Mouse (Mus musculus) hindbrain, embryonic 12.5 days (tissue): Measurements from ENCODE around the gene Arsb. TPM values are rescaled to one million over a fixed set of nuclear protein-coding genes. Genes with fewer than 3 reads are reported as not detected.

Source experiments
- ATAC-seq: fragments of 200-750 bp; cut with Nextera tagmentation; 2 replicates; pipeline ENCODE4 v1.8.0; 2017; ENCODE audit warnings: moderate TSS enrichment; ENCODE audit not compliant: low FRiP score
- H3K27ac ChIP-seq: fragments of 300-500 bp; sonication (generic); 2 replicates; pipeline ENCODE4 v1.5.1; 2016; ENCODE audit warnings: mild to moderate bottlenecking
- H3K27me3 ChIP-seq: fragments of 300-500 bp; sonication (generic); 2 replicates; pipeline ENCODE4 v1.6.1; 2016; ENCODE audit warnings: mild to moderate bottlenecking
- H3K36me3 ChIP-seq: fragments of 300-500 bp; sonication (generic); 2 replicates; pipeline ENCODE4 v1.6.1; 2016; ENCODE audit warnings: mild to moderate bottlenecking
- H3K4me1 ChIP-seq: fragments of 300-500 bp; sonication (generic); 2 replicates; pipeline ENCODE4 v1.6.1; 2016
- H3K4me2 ChIP-seq: fragments of 300-500 bp; sonication (generic); replicated peaks from 2 replicates; pipeline ENCODE4 v1.6.1; 2016; ENCODE audit warnings: mild to moderate bottlenecking
- H3K4me3 ChIP-seq: fragments of 300-500 bp; sonication (generic); 2 replicates; pipeline ENCODE4 v1.5.1; 2016; ENCODE audit warnings: mild to moderate bottlenecking
- H3K9ac ChIP-seq: fragments of 300-500 bp; sonication (generic); 2 replicates; pipeline ENCODE4 v1.6.1; 2016; ENCODE audit warnings: mild to moderate bottlenecking, moderate library complexity
- H3K9me3 ChIP-seq: fragments of 300-500 bp; sonication (generic); replicated peaks from 2 replicates; pipeline ENCODE4 v1.6.1; 2016; ENCODE audit warnings: mild to moderate bottlenecking
- WGBS: fragments of 180-500 bp; shearing (Covaris S2); methylation state at CpG from one replicate; pipeline ENCODE4 v1.1.7; 2016; 5-methylcytosine and 5-hydroxymethylcytosine counted together
- polyA plus RNA-seq: library from polyadenylated mRNA; unstranded; fragments of >200 nt; fragmentation: Nextera tagmentation; extraction: Ambion mirVana; gene quantifications from 2 replicates; pipeline ENCODE4 v1.2.1, GENCODE M21; 2016

Gene Arsb
- polyA plus RNA-seq = 8.8 and 9.5 TPM in 2 replicates

- H3K9ac ChIP-seq = peak within 1 kb of the TSS; percentile 88
- H3K4me3 ChIP-seq = peak within 1 kb of the TSS; percentile 64
- H3K36me3 ChIP-seq = no peaks in the 10 kb centered on the region
- peak within 1 kb of the TSS; percentile 91 for H3K4me2 ChIP-seq
- peaks cover 3% of the 10 kb centered on the region; the same call in 1 of the 2 replicates for H3K27me3 ChIP-seq
- WGBS = under 1% methylated on average over 66 of the region's 66 CpGs
- peak; percentile 94 for ATAC-seq
- peak within 1 kb of the TSS; percentile 90 for H3K27ac ChIP-seq
- H3K9me3 ChIP-seq = no peaks in the 10 kb centered on the region
- peaks cover 10% of the 10 kb centered on the region; the same call in 1 of the 2 replicates for H3K4me1 ChIP-seq
These were observed at the start of gene Arsb for GRCm38 (mm10) chr13:93771588-93772278. TSS of gene Arsb (plus strand) at chr13:93771630.

DNA sequence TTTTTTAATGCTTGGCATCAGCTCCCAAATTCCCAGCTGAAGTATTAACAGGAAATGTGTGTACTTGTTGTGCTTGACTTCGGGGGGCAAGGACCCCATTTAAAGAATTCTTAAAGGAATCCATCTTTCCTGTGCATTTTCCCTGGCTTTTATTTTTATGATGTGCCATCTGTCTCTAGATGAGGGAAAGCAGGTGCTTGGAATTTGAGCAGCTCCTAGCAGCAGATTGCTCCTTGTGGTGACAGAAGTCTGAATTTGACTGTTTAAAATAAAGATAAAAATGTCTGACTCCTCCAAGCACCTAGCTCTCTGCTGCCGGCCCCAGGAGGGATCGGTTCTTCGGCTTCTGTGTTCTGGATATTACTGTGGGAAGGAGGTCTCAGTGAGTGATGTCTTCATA lies 49.5 kb upstream of the Arsb start:
- H3K4me3 ChIP-seq = no peak overlapping the region
- no peaks in the 10 kb centered on the region for H3K9me3 ChIP-seq
- H3K4me1 ChIP-seq = no peaks in the 10 kb centered on the region
- no peaks in the 10 kb centered on the region for H3K36me3 ChIP-seq
- H3K27me3 ChIP-seq = no peaks in the 10 kb centered on the region
- no peak for ATAC-seq
- H3K4me2 ChIP-seq = no peak overlapping the region
- H3K27ac ChIP-seq = no peak overlapping the region
- no peak overlapping the region for H3K9ac ChIP-seq
- WGBS = 91% methylated on average over 4 of the region's 4 CpGs

GRCm38 (mm10) chr13:93723455-93723854 lies 48.0 kb upstream of the Arsb start:
- 90% methylated on average over 3 of the region's 3 CpGs for WGBS
- no peak for ATAC-seq
- Histone ChIP-seq H3K9me3 (no peaks in the 10 kb centered on the region), H3K27ac (no peak overlapping the region), H3K4me3 (no peak overlapping the region), H3K4me2 (no peak overlapping the region), H3K9ac (no peak overlapping the region), H3K4me1 (no peaks in the 10 kb centered on the region), H3K36me3 (no peaks in the 10 kb centered on the region), H3K27me3 (no peaks in the 10 kb centered on the region)

DNA sequence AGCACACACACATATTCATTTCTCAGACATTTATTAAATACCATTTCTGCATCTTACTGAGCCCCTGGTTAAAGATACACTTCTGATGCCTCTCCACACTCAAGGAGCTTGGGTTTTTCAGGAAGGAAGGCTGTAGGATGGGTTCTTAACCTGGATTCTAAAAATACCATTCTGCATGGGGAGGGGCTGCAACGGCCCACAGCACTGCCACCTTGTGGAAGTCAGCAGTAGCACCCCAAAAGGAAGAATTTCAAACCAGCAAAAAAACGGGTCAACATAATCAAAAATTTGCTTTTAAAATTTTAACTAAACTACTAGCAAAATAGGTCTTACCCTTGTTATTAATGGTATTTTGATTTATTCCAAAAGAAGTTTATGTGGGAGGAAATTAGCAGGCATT lies 47.2 kb upstream of the Arsb start:
- no peaks in the 10 kb centered on the region for H3K27me3 ChIP-seq
- no peak overlapping the region for H3K4me3 ChIP-seq
- H3K36me3 ChIP-seq = no peaks in the 10 kb centered on the region
- no peaks in the 10 kb centered on the region for H3K9me3 ChIP-seq
- 41% methylated on average over 2 of the region's 2 CpGs for WGBS
- no peak overlapping the region for H3K27ac ChIP-seq
- no peak overlapping the region for H3K4me2 ChIP-seq
- H3K4me1 ChIP-seq = no peaks in the 10 kb centered on the region
- no peak for ATAC-seq
- no peak overlapping the region for H3K9ac ChIP-seq

DNA sequence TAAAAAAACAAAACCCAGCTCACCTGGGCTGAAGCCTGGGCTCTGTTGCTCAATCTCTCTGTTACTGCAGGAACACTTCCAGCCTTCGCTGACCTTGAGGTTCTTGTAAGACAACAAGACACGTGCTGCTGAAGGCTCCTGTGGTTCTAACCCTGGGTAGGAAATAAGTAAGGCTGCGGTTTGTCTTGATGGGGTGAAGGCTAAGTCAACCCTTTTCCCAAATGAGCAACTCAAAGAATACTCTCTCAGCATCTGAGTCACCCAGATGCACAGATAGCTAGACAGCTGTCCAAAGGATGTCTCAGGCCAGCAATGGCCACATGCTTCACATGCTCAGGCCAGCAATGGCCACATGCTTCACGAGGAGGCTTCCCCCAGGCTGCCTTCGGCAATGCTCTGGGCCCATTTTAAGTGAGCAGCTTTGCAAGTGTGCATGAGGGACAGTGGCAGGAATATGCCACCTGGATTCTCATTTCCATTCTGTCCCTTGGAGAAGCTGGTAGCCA lies 36.2 kb upstream of the Arsb start:
- no peaks in the 10 kb centered on the region for H3K36me3 ChIP-seq
- H3K27me3 ChIP-seq = no peaks in the 10 kb centered on the region
- no peak overlapping the region for H3K4me2 ChIP-seq
- no peak overlapping the region for H3K4me3 ChIP-seq
- H3K9me3 ChIP-seq = no peaks in the 10 kb centered on the region
- H3K27ac ChIP-seq = no peak overlapping the region
- 86% methylated on average over 5 of the region's 5 CpGs for WGBS
- ATAC-seq = no peak
- no peaks in the 10 kb centered on the region for H3K4me1 ChIP-seq
- H3K9ac ChIP-seq = no peak overlapping the region

GRCm38 (mm10) chr13:93744118-93744517 lies 27.3 kb upstream of the Arsb start:
- ATAC-seq = peak; percentile 73; the same call in 1 of the 2 replicates
- no peaks in the 10 kb centered on the region for H3K36me3 ChIP-seq

GRCm38 (mm10) chr13:93752597-93753400 lies 18.6 kb upstream of the Arsb start:
- 42% methylated on average over 14 of the region's 14 CpGs for WGBS
- H3K27ac ChIP-seq = peak overlapping the region; percentile 72
- no peaks in the 10 kb centered on the region for H3K9me3 ChIP-seq
- no peak overlapping the region for H3K4me3 ChIP-seq
- H3K36me3 ChIP-seq = no peaks in the 10 kb centered on the region
- H3K4me1 ChIP-seq = peaks cover 8% of the 10 kb centered on the region; the same call in 1 of the 2 replicates
- peak; percentile 88 for ATAC-seq
- H3K27me3 ChIP-seq = no peaks in the 10 kb centered on the region
- H3K9ac ChIP-seq = peak overlapping the region; percentile 13; the same call in 1 of the 2 replicates
- H3K4me2 ChIP-seq = peak overlapping the region; percentile 31

More at GRCm38 (mm10) chr13:93744118-93744517, 27.3 kb upstream of the Arsb start:
- Histone ChIP-seq H3K27ac (no peak overlapping the region), H3K4me1 (no peaks in the 10 kb centered on the region), H3K4me2 (no peak overlapping the region), H3K4me3 (no peak overlapping the region), H3K9ac (no peak overlapping the region), H3K9me3 (no peaks in the 10 kb centered on the region), H3K27me3 (no peaks in the 10 kb centered on the region)
- 37% methylated on average over 8 of the region's 8 CpGs for WGBS

- no peak for ATAC-seq
- WGBS = 89% methylated on average over 4 of the region's 4 CpGs
- Histone ChIP-seq H3K4me1 (peaks cover 10% of the 10 kb centered on the region; the same call in 1 of the 2 replicates), H3K36me3 (no peaks in the 10 kb centered on the region), H3K4me2 (no peak overlapping the region), H3K9me3 (no peaks in the 10 kb centered on the region), H3K4me3 (no peak overlapping the region), H3K9ac (no peak overlapping the region), H3K27me3 (no peaks in the 10 kb centered on the region), H3K27ac (no peak overlapping the region)
These were observed 16.3 kb upstream of the Arsb start for GRCm38 (mm10) chr13:93755084-93755483.

- peaks cover 10% of the 10 kb centered on the region; the same call in 1 of the 2 replicates for H3K4me1 ChIP-seq
- H3K4me2 ChIP-seq = no peak overlapping the region
- H3K9me3 ChIP-seq = no peaks in the 10 kb centered on the region
- H3K4me3 ChIP-seq = no peak overlapping the region
- no peaks in the 10 kb centered on the region for H3K27me3 ChIP-seq
- WGBS = 88% methylated on average over 7 of the region's 7 CpGs
- no peak for ATAC-seq
- no peaks in the 10 kb centered on the region for H3K36me3 ChIP-seq
- no peak overlapping the region for H3K27ac ChIP-seq
- no peak overlapping the region for H3K9ac ChIP-seq
These were observed 14.8 kb upstream of the Arsb start for GRCm38 (mm10) chr13:93756674-93757073.

GRCm38 (mm10) chr13:93757514-93757913 lies 13.9 kb upstream of the Arsb start:
- ATAC-seq = no peak
- H3K27ac ChIP-seq = no peak overlapping the region
- WGBS = 85% methylated on average over 6 of the region's 6 CpGs

GRCm38 (mm10) chr13:93758149-93758898 lies 13.1 kb upstream of the Arsb start:
- Histone ChIP-seq H3K36me3 (no peaks in the 10 kb centered on the region), H3K4me3 (no peak overlapping the region), H3K9me3 (no peaks in the 10 kb centered on the region), H3K27me3 (no peaks in the 10 kb centered on the region), H3K4me2 (no peak overlapping the region), H3K9ac (no peak overlapping the region), H3K4me1 (0 out of 2 replicates have a peak, but pooled peaks cover 2% of the 10 kb centered on the region), H3K27ac (no peak overlapping the region)
- 49% methylated on average over 14 of the region's 14 CpGs for WGBS
- ATAC-seq = no peak

More at GRCm38 (mm10) chr13:93757514-93757913, 13.9 kb upstream of the Arsb start:
- Histone ChIP-seq H3K9me3 (no peaks in the 10 kb centered on the region), H3K4me2 (no peak overlapping the region), H3K27me3 (no peaks in the 10 kb centered on the region), H3K36me3 (no peaks in the 10 kb centered on the region), H3K9ac (no peak overlapping the region), H3K4me1 (peaks cover 7% of the 10 kb centered on the region; the same call in 1 of the 2 replicates), H3K4me3 (no peak overlapping the region)

GRCm38 (mm10) chr13:93761831-93762230 lies 9.6 kb upstream of the Arsb start:
- 92% methylated on average over 8 of the region's 8 CpGs for WGBS
- H3K27ac ChIP-seq = no peak overlapping the region
- no peak for ATAC-seq

More at GRCm38 (mm10) chr13:93761831-93762230, 9.6 kb upstream of the Arsb start:
- Histone ChIP-seq H3K4me1 (0 out of 2 replicates have a peak, but pooled peaks cover 2% of the 10 kb centered on the region), H3K9me3 (no peaks in the 10 kb centered on the region), H3K4me3 (no peak overlapping the region), H3K9ac (no peak overlapping the region), H3K4me2 (no peak overlapping the region), H3K27me3 (no peaks in the 10 kb centered on the region), H3K36me3 (no peaks in the 10 kb centered on the region)
